8 mouse cellular contexts compared by ENCODE assay signal in genomic region chr2:181675454-181675853, GRCm38 (mm10). TPM values are rescaled to one million over a fixed set of nuclear protein-coding genes. Genes with fewer than 3 reads are reported as not detected.
DNase-seq lines count a peak whose midpoint lies in the region; TF ChIP-seq lines count a peak whose summit lies in the region.

No protein-coding gene starts in this region.

- H3K4me1 ChIP-seq in forebrain, embryonic 10.5 days, result peaks cover 62% of the 10 kb centered on the region
- no peaks in the 10 kb centered on the region; the same call in 1 of the 2 replicates for H3K4me1 ChIP-seq in small intestine, adult 2 months (ENCODE audit: control insufficient read depth, insufficient read depth, insufficient read length, low read length)

- H3K27me3 ChIP-seq in C2C12 (ENCODE audit: control insufficient read depth, insufficient read depth, insufficient read length), result peaks cover 26% of the 10 kb centered on the region
- H3K27me3 ChIP-seq in forebrain, embryonic 10.5 days (ENCODE audit: poor library complexity, severe bottlenecking), result peaks cover 58% of the 10 kb centered on the region
- peaks cover 44% of the 10 kb centered on the region for H3K27me3 ChIP-seq in small intestine, adult 2 months (ENCODE audit: control insufficient read depth, insufficient read depth, low read length)

- TF ChIP-seq POLR2A in small intestine, adult 2 months (IDR thresholded peaks at IDR 0.05; ENCODE audit: low read depth, low read length), result no peak

- no peaks in the 10 kb centered on the region for H3K9me3 ChIP-seq in forebrain, embryonic 10.5 days

- no peak for TF ChIP-seq CTCF in C2C12 (IDR thresholded peaks at IDR 0.05; ENCODE audit: control insufficient read depth, insufficient read depth, insufficient read length)
- TF ChIP-seq CTCF in small intestine, adult 2 months (IDR thresholded peaks at IDR 0.05; ENCODE audit: extremely low read depth, insufficient read length, insufficient replicate concordance, low read depth, low read length), result no peak

- H3K27ac ChIP-seq in forebrain, embryonic 10.5 days, result peak overlapping the region; percentile 79
- no peak overlapping the region for H3K27ac ChIP-seq in small intestine, adult 2 months (ENCODE audit: insufficient read depth, low read depth, low read length)

- H3K79me3 ChIP-seq in C2C12 (ENCODE audit: low read depth), result no peaks in the 10 kb centered on the region

- peak; percentile 86 for DNase-seq in adrenal gland, postnatal 14 days
- DNase-seq in forebrain, embryonic 10.5 days (ENCODE audit: extremely low spot score, low spot score), result peak; percentile 63
- DNase-seq in heart, postnatal 10 days, result peak; percentile 79 to 80
- peak; percentile 84 to 94 for DNase-seq in kidney, postnatal 25 days
- DNase-seq in lung, postnatal 36 days, result peak; percentile 92
- DNase-seq in thymus, postnatal 14 days, result no peak

- 3% methylated on average over 14 of the region's 14 CpGs for WGBS in forebrain, embryonic 10.5 days
- WGBS in small intestine, adult 2 months, result 3% methylated on average over 14 of the region's 14 CpGs

- intact Hi-C loops in heart, postnatal 10 days (cut with DNase I), result loop anchor here (10.0 kb wide), 1 partner anchor 281 kb away; no protein-coding TSS in a partner anchor

- no peak overlapping the region for H3K4me3 ChIP-seq in C2C12 (ENCODE audit: insufficient read depth, poor library complexity, severe bottlenecking)
- peak overlapping the region; percentile 39 for H3K4me3 ChIP-seq in forebrain, embryonic 10.5 days
- H3K4me3 ChIP-seq in small intestine, adult 2 months (ENCODE audit: low read depth, low read length), result peak overlapping the region; percentile 4; the same call in 1 of the 2 replicates

- no peaks in the 10 kb centered on the region for H3K36me3 ChIP-seq in C2C12 (ENCODE audit: control insufficient read depth, insufficient read depth)
- no peaks in the 10 kb centered on the region for H3K36me3 ChIP-seq in forebrain, embryonic 10.5 days (replicated peaks)
- H3K36me3 ChIP-seq in small intestine, adult 2 months (ENCODE audit: control insufficient read depth, insufficient read depth, low read length), result no peaks in the 10 kb centered on the region

- H3ac ChIP-seq in C2C12 (ENCODE audit: control insufficient read depth, insufficient read length, low read depth), result peak overlapping the region; percentile 14

- no peaks in the 10 kb centered on the region for H3K79me2 ChIP-seq in C2C12 (ENCODE audit: control insufficient read depth, insufficient read depth)

TF ChIP-seq in C2C12, 6 proteins besides CTCF, POLR2A, EP300 and RAD21:
- no peak for TF ChIP-seq USF1 (IDR thresholded peaks at IDR 0.05; ENCODE audit: low read depth)

RNA-seq across cellular contexts. Expression of gene Sox18, which starts 4.0 kb away (rescaled TPM):
- polyA plus RNA-seq in C2C12 (2012; fragmentation: generic; extraction: Trizol), result 0.06 TPM
- 60.4 and 64.6 TPM in 2 replicates for total RNA-seq in adrenal gland, postnatal 14 days (2021)
- 19.7 and 21.2 TPM in 2 replicates for polyA plus RNA-seq in forebrain, embryonic 10.5 days (2016; fragmentation: Nextera tagmentation; extraction: Ambion mirVana)
- 100 to 1,000 TPM in 1 of 2 experiments, 10 to 100 TPM in 1; 91.5 to 103 TPM for total RNA-seq in heart, postnatal 10 days (2021)
- polyA plus RNA-seq in small intestine, adult 2 months (2012; rRNA removed), result 39.0 and 59.8 TPM in 2 replicates

RNA-seq across cellular contexts. Expression of gene Tcea2, which starts 4.7 kb away (rescaled TPM):
- 1.6 TPM for polyA plus RNA-seq in C2C12 (2012; fragmentation: generic; extraction: Trizol)
- total RNA-seq in adrenal gland, postnatal 14 days (2021), result 5.2 and 9.8 TPM in 2 replicates
- 17.0 and 18.7 TPM in 2 replicates for polyA plus RNA-seq in forebrain, embryonic 10.5 days (2016; fragmentation: Nextera tagmentation; extraction: Ambion mirVana)
- 10 to 100 TPM in 1 of 2 experiments, 1 to 10 TPM in 1; 8.6 to 10.7 TPM for total RNA-seq in heart, postnatal 10 days (2021)
- 4.3 and 5.2 TPM in 2 replicates for polyA plus RNA-seq in small intestine, adult 2 months (2012; rRNA removed)

RNA-seq across cellular contexts. Expression of gene Rgs19, which starts 18.3 kb away (rescaled TPM):
- polyA plus RNA-seq in C2C12 (2012; fragmentation: generic; extraction: Trizol), result 66.4 TPM
- total RNA-seq in adrenal gland, postnatal 14 days (2021), result 22.4 and 32.1 TPM in 2 replicates
- polyA plus RNA-seq in forebrain, embryonic 10.5 days (2016; fragmentation: Nextera tagmentation; extraction: Ambion mirVana), result 75.0 and 81.6 TPM in 2 replicates
- 10 to 100 TPM; 12.2 to 12.7 TPM for total RNA-seq in heart, postnatal 10 days (2021)
- 19.9 and 24.1 TPM in 2 replicates for polyA plus RNA-seq in small intestine, adult 2 months (2012; rRNA removed)

RNA-seq across cellular contexts. Expression of gene Gm29797, which starts 18.6 kb away (rescaled TPM):
- 0.05 TPM for polyA plus RNA-seq in C2C12 (2012; fragmentation: generic; extraction: Trizol)
- not detected in 2 replicates for total RNA-seq in adrenal gland, postnatal 14 days (2021)
- polyA plus RNA-seq in forebrain, embryonic 10.5 days (2016; fragmentation: Nextera tagmentation; extraction: Ambion mirVana), result 0.21 and 0.26 TPM in 2 replicates
- not detected for total RNA-seq in heart, postnatal 10 days (2021)
- polyA plus RNA-seq in small intestine, adult 2 months (2012; rRNA removed), result 0.29 and 0.42 TPM in 2 replicates

RNA-seq across cellular contexts. Expression of gene Lkaaear1, which starts 22.8 kb away (rescaled TPM):
- polyA plus RNA-seq in C2C12 (2012; fragmentation: generic; extraction: Trizol), result not detected
- total RNA-seq in adrenal gland, postnatal 14 days (2021), result not detected in 2 replicates
- not detected in 2 replicates for polyA plus RNA-seq in forebrain, embryonic 10.5 days (2016; fragmentation: Nextera tagmentation; extraction: Ambion mirVana)
- total RNA-seq in heart, postnatal 10 days (2021), result not detected
- not detected in 2 replicates for polyA plus RNA-seq in small intestine, adult 2 months (2012; rRNA removed)

Comparison
In these comparisons a context has a peak if more than half of its experiments do, and no peak if none do; other contexts are left out.
1. RNA of gene Sox18, which starts 4.0 kb away (polyA plus RNA-seq): 39.0 to 59.8 TPM in small intestine, adult 2 months and 19.7 to 21.2 TPM in forebrain, embryonic 10.5 days; 0.06 TPM in C2C12 (single experiment); every median in the first group is over 10 times any median in the second.